Mouse (Mus musculus) lung, embryonic 15.5 days (tissue): ENCODE measurements around the gene Hist1h3a. TPM values are rescaled to one million over a fixed set of nuclear protein-coding genes. Genes with fewer than 3 reads are reported as not detected.
"Not testable (repeated sequence)": the region's sequence is repeated elsewhere in the genome, so short reads cannot be mapped to it uniquely, and the experiment has no call there.

ENCODE experiments used
- ATAC-seq: fragments of 200-750 bp; cut with Nextera tagmentation; 2 replicates; pipeline ENCODE4 v1.8.0; 2017; ENCODE audit warnings: moderate number of reproducible peaks, borderline replicate concordance; ENCODE audit not compliant: low FRiP score, low TSS enrichment; ENCODE audit errors: extremely low read depth
- H3K27ac ChIP-seq: fragments of 300-500 bp; sonication (generic); 2 replicates; pipeline ENCODE4 v1.5.1; 2015; ENCODE audit warnings: moderate library complexity, mild to moderate bottlenecking, inconsistent platforms
- H3K27me3 ChIP-seq: fragments of 300-500 bp; sonication (generic); 2 replicates; pipeline ENCODE4 v1.6.1; 2015; ENCODE audit warnings: inconsistent platforms
- H3K36me3 ChIP-seq: fragments of 300-500 bp; sonication (generic); 2 replicates; pipeline ENCODE4 v1.6.1; 2015; ENCODE audit warnings: inconsistent platforms
- H3K4me1 ChIP-seq: fragments of 300-500 bp; sonication (generic); 2 replicates; pipeline ENCODE4 v1.6.1; 2015; ENCODE audit warnings: inconsistent platforms
- H3K4me2 ChIP-seq: fragments of 300-500 bp; sonication (generic); 2 replicates; pipeline ENCODE4 v1.6.1; 2015; ENCODE audit warnings: inconsistent platforms, mild to moderate bottlenecking, moderate library complexity
- H3K4me3 ChIP-seq: fragments of 300-500 bp; sonication (generic); 2 replicates; pipeline ENCODE4 v1.5.1; 2015; ENCODE audit warnings: mild to moderate bottlenecking, inconsistent platforms
- H3K9ac ChIP-seq: fragments of 300-500 bp; sonication (generic); 2 replicates; pipeline ENCODE4 v1.6.1; 2015; ENCODE audit warnings: inconsistent platforms
- H3K9me3 ChIP-seq: fragments of 300-500 bp; sonication (generic); 2 replicates; pipeline ENCODE4 v1.6.1; 2016; ENCODE audit warnings: inconsistent platforms
- WGBS: fragments of 180-500 bp; shearing (Covaris S2); methylation state at CpG from one replicate; pipeline ENCODE4 v1.1.7; 2015; 5-methylcytosine and 5-hydroxymethylcytosine counted together
- polyA plus RNA-seq: library from polyadenylated mRNA; unstranded; fragments of >200 nt; fragmentation: Nextera tagmentation; extraction: Ambion mirVana; gene quantifications from 2 replicates; pipeline ENCODE4 v1.2.1, GENCODE M21; 2015

Hist1h3a gene
- 8.3 and 8.5 TPM in 2 replicates for polyA plus RNA-seq

GRCm38 (mm10) chr13:23761871-23762821 lies at the start of gene Hist1h3a:
Gene Hist1h3a, minus strand, starts transcription at chr13:23762386.
- peak within 1 kb of the TSS; percentile 97 for H3K27ac ChIP-seq

GRCm38 (mm10) chr13:23806422-23807052 lies 44.4 kb upstream of the Hist1h3a start, which contains the start of gene Slc17a2:
Gene Slc17a2, plus strand, starts transcription at chr13:23806993.
- H3K4me1 ChIP-seq: no peaks in the 10 kb centered on the region
- 58% methylated on average over 15 of the region's 15 CpGs for WGBS
- no peak within 1 kb of the TSS for H3K27ac ChIP-seq
- no peaks in the 10 kb centered on the region for H3K27me3 ChIP-seq
- H3K36me3 ChIP-seq: no peaks in the 10 kb centered on the region
- H3K9me3 ChIP-seq: no peaks in the 10 kb centered on the region
- no peak within 1 kb of the TSS for H3K4me2 ChIP-seq
- H3K4me3 ChIP-seq: no peak within 1 kb of the TSS
- ATAC-seq: no peak
- H3K9ac ChIP-seq: no peak within 1 kb of the TSS

More at GRCm38 (mm10) chr13:23761871-23762821, at the start of gene Hist1h3a:
- WGBS: under 1% methylated on average over 28 of the region's 52 CpGs
- H3K36me3 ChIP-seq, H3K9me3 ChIP-seq, H3K27me3 ChIP-seq: not testable (repeated sequence)
- Histone ChIP-seq H3K4me2 (peak within 1 kb of the TSS; percentile 62), H3K9ac (peak within 1 kb of the TSS; percentile 56), H3K4me1 (peaks cover 33% of the 10 kb centered on the region), H3K4me3 (peak within 1 kb of the TSS; percentile 44)
- peak; percentile 68 for ATAC-seq

- Histone ChIP-seq H3K4me1 (no peaks in the 10 kb centered on the region), H3K4me3 (no peak overlapping the region), H3K27me3 (no peaks in the 10 kb centered on the region), H3K36me3 (no peaks in the 10 kb centered on the region), H3K9me3 (no peaks in the 10 kb centered on the region), H3K9ac (no peak overlapping the region), H3K4me2 (no peak overlapping the region), H3K27ac (no peak overlapping the region)
- 42% methylated on average over 2 of the region's 2 CpGs for WGBS
- ATAC-seq: no peak
Measured at GRCm38 (mm10) chr13:23804532-23804931, 42.3 kb upstream of the Hist1h3a start.

GRCm38 (mm10) chr13:23799405-23799804 lies 37.2 kb upstream of the Hist1h3a start:
- no peak overlapping the region for H3K9ac ChIP-seq
- 75% methylated on average over 5 of the region's 5 CpGs for WGBS
- no peak overlapping the region for H3K27ac ChIP-seq
- no peak overlapping the region for H3K4me2 ChIP-seq
- H3K36me3 ChIP-seq: no peaks in the 10 kb centered on the region
- no peak overlapping the region for H3K4me3 ChIP-seq
- H3K27me3 ChIP-seq: no peaks in the 10 kb centered on the region
- no peaks in the 10 kb centered on the region for H3K4me1 ChIP-seq
- no peak for ATAC-seq
- no peaks in the 10 kb centered on the region for H3K9me3 ChIP-seq

- 34% methylated on average over 2 of the region's 2 CpGs for WGBS
Measured at GRCm38 (mm10) chr13:23792520-23792919, 30.3 kb upstream of the Hist1h3a start.

GRCm38 (mm10) chr13:23779025-23779424 lies 16.8 kb upstream of the Hist1h3a start:
- no peak for ATAC-seq
- Histone ChIP-seq H3K27me3 (no peaks in the 10 kb centered on the region), H3K4me1 (no peaks in the 10 kb centered on the region), H3K4me3 (no peak overlapping the region), H3K27ac (no peak overlapping the region), H3K36me3 (no peaks in the 10 kb centered on the region), H3K9ac (no peak overlapping the region), H3K4me2 (no peak overlapping the region), H3K9me3 (no peaks in the 10 kb centered on the region)
- WGBS: 67% methylated on average over 4 of the region's 4 CpGs

More at GRCm38 (mm10) chr13:23792520-23792919, 30.3 kb upstream of the Hist1h3a start:
- Histone ChIP-seq H3K9ac (no peak overlapping the region), H3K4me2 (no peak overlapping the region), H3K27me3 (no peaks in the 10 kb centered on the region), H3K36me3 (no peaks in the 10 kb centered on the region), H3K4me3 (no peak overlapping the region), H3K4me1 (no peaks in the 10 kb centered on the region), H3K9me3 (no peaks in the 10 kb centered on the region), H3K27ac (no peak overlapping the region)
- no peak for ATAC-seq

- H3K4me1 ChIP-seq: no peaks in the 10 kb centered on the region
- no peaks in the 10 kb centered on the region for H3K36me3 ChIP-seq
- H3K9me3 ChIP-seq: no peaks in the 10 kb centered on the region
- H3K27me3 ChIP-seq: no peaks in the 10 kb centered on the region
- no peak for ATAC-seq
- no peak overlapping the region for H3K27ac ChIP-seq
- no peak overlapping the region for H3K4me2 ChIP-seq
- H3K4me3 ChIP-seq: no peak overlapping the region
- H3K9ac ChIP-seq: no peak overlapping the region
- 91% methylated on average over 7 of the region's 7 CpGs for WGBS
Measured at GRCm38 (mm10) chr13:23778339-23778738, 16.2 kb upstream of the Hist1h3a start.

- H3K36me3 ChIP-seq: no peaks in the 10 kb centered on the region
- no peaks in the 10 kb centered on the region for H3K27me3 ChIP-seq
- 19% methylated on average over 21 of the region's 21 CpGs for WGBS
- H3K9me3 ChIP-seq: no peaks in the 10 kb centered on the region
- no peak overlapping the region for H3K9ac ChIP-seq
- H3K4me2 ChIP-seq: peak overlapping the region; percentile 49
- ATAC-seq: peak; percentile 90; the same call in 1 of the 2 replicates
- no peak overlapping the region for H3K27ac ChIP-seq
- peak overlapping the region; percentile 15; the same call in 1 of the 2 replicates for H3K4me3 ChIP-seq
- peaks cover 10% of the 10 kb centered on the region for H3K4me1 ChIP-seq
Measured at GRCm38 (mm10) chr13:23772561-23773313, 10.6 kb upstream of the Hist1h3a start.

- H3K4me2 ChIP-seq, H3K27ac ChIP-seq, ATAC-seq, H3K4me3 ChIP-seq, H3K9ac ChIP-seq, H3K9me3 ChIP-seq, H3K27me3 ChIP-seq, H3K36me3 ChIP-seq: not testable (repeated sequence)
- WGBS: 84% methylated on average over 2 of the region's 2 CpGs
- peaks cover 14% of the 10 kb centered on the region for H3K4me1 ChIP-seq
Measured at GRCm38 (mm10) chr13:23769613-23770012, 7.4 kb upstream of the Hist1h3a start, which contains the start of gene Trim38. Gene Trim38, plus strand, starts transcription at chr13:23769913.

GRCm38 (mm10) chr13:23768834-23769397 lies 6.7 kb upstream of the Hist1h3a start:
- no peak for ATAC-seq
- WGBS: 45% methylated on average over 5 of the region's 5 CpGs
- H3K9ac ChIP-seq: no peak overlapping the region

GRCm38 (mm10) chr13:23766772-23767171 lies 4.6 kb upstream of the Hist1h3a start:
- no peak overlapping the region for H3K4me3 ChIP-seq
- no peak for ATAC-seq
- H3K27ac ChIP-seq: no peak overlapping the region
- no peak overlapping the region for H3K9ac ChIP-seq
- no peaks in the 10 kb centered on the region for H3K36me3 ChIP-seq
- H3K27me3 ChIP-seq: no peaks in the 10 kb centered on the region
- H3K4me1 ChIP-seq: peaks cover 20% of the 10 kb centered on the region
- H3K9me3 ChIP-seq: no peaks in the 10 kb centered on the region
- no peak overlapping the region for H3K4me2 ChIP-seq

More at GRCm38 (mm10) chr13:23768834-23769397, 6.7 kb upstream of the Hist1h3a start:
- no peaks in the 10 kb centered on the region for H3K9me3 ChIP-seq
- no peak overlapping the region for H3K4me2 ChIP-seq
- no peaks in the 10 kb centered on the region for H3K36me3 ChIP-seq
- peaks cover 21% of the 10 kb centered on the region for H3K4me1 ChIP-seq
- H3K27me3 ChIP-seq: no peaks in the 10 kb centered on the region
- no peak overlapping the region for H3K4me3 ChIP-seq
- no peak overlapping the region for H3K27ac ChIP-seq
